Mouse (Mus musculus) hindbrain, embryonic 10.5 days (tissue): ENCODE results near the gene Hnf4a. TPM values are rescaled to one million over a fixed set of nuclear protein-coding genes. Genes with fewer than 3 reads are reported as not detected.
A peak's percentile ranks its signal among the peaks of the same experiment; 100 is the strongest.

ENCODE experiments used
- DNase-seq: peaks from one replicate; pipeline ENCODE4 v3.0.0-alpha.2; 2017; ENCODE audit warnings: low spot score
- H3K27ac ChIP-seq: fragments of 300-500 bp; sonication (generic); 2 replicates; pipeline ENCODE4 v1.5.1; 2016; ENCODE audit warnings: mild to moderate bottlenecking, moderate library complexity
- H3K27me3 ChIP-seq: fragments of 300-500 bp; sonication (generic); 2 replicates; pipeline ENCODE4 v1.6.1; 2016; ENCODE audit warnings: mild to moderate bottlenecking; ENCODE audit not compliant: poor library complexity, insufficient read depth, severe bottlenecking
- H3K36me3 ChIP-seq: fragments of 300-500 bp; sonication (generic); 2 replicates; pipeline ENCODE4 v1.6.1; 2016; ENCODE audit warnings: mild to moderate bottlenecking, moderate library complexity
- H3K4me1 ChIP-seq: fragments of 300-500 bp; sonication (generic); replicated peaks from 2 replicates; pipeline ENCODE4 v1.6.1; 2016; ENCODE audit warnings: mild to moderate bottlenecking
- H3K4me3 ChIP-seq: fragments of 300-500 bp; sonication (generic); 2 replicates; pipeline ENCODE4 v1.5.1; 2016; ENCODE audit warnings: mild to moderate bottlenecking, moderate library complexity
- H3K9me3 ChIP-seq: fragments of 300-500 bp; sonication (generic); 2 replicates; pipeline ENCODE4 v1.6.1; 2016; ENCODE audit warnings: mild to moderate bottlenecking, moderate library complexity
- WGBS: fragments of 180-500 bp; shearing (Covaris S2); methylation state at CpG from one replicate; pipeline ENCODE4 v1.1.7; 2016; 5-methylcytosine and 5-hydroxymethylcytosine counted together
- polyA plus RNA-seq: library from polyadenylated mRNA; unstranded; fragments of >200 nt; fragmentation: Nextera tagmentation; extraction: Ambion mirVana; gene quantifications from 2 replicates; pipeline ENCODE4 v1.2.1, GENCODE M21; 2016

Gene Hnf4a
- polyA plus RNA-seq, 1 experiment from 2014 or later: not detected

DNA sequence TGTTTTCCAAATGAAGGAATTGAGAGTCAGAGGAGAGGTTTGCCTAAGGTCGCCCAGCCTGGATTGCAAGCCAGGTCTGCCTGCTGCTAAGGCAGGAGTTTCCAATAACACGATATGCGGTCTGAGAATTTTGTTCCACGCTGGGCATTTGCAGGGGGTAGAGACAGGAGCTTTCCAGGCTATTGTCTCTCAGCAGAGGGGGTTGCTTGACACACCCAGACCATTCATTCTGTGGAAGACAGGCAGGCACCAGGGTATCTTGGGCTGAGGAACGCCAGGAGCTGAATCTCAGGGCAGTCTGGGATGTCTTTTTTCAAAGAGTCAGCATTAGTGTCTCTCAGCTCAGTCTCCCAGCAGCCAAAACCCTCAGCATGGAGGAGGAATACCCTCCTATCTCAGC is 13.6 kb upstream of the Hnf4a start:
- no peaks in the 10 kb centered on the region for H3K36me3 ChIP-seq
- DNase-seq: no peak
- H3K27me3 ChIP-seq: no peaks in the 10 kb centered on the region
- H3K27ac ChIP-seq: 0 out of 2 replicates have a peak overlapping the region, but pooled peaks have one; percentile 18
- H3K9me3 ChIP-seq: no peaks in the 10 kb centered on the region
- WGBS: 13% methylated on average over 5 of the region's 5 CpGs
- H3K4me1 ChIP-seq: peaks cover 31% of the 10 kb centered on the region
- no peak overlapping the region for H3K4me3 ChIP-seq

GRCm38 (mm10) chr2:163493976-163494375 is 12.6 kb upstream of the Hnf4a start:
- H3K36me3 ChIP-seq: no peaks in the 10 kb centered on the region
- WGBS: 65% methylated on average over 5 of the region's 5 CpGs
- H3K9me3 ChIP-seq: no peaks in the 10 kb centered on the region
- H3K4me1 ChIP-seq: peaks cover 31% of the 10 kb centered on the region
- DNase-seq: no peak
- H3K27me3 ChIP-seq: no peaks in the 10 kb centered on the region
- no peak overlapping the region for H3K27ac ChIP-seq
- no peak overlapping the region for H3K4me3 ChIP-seq

DNA sequence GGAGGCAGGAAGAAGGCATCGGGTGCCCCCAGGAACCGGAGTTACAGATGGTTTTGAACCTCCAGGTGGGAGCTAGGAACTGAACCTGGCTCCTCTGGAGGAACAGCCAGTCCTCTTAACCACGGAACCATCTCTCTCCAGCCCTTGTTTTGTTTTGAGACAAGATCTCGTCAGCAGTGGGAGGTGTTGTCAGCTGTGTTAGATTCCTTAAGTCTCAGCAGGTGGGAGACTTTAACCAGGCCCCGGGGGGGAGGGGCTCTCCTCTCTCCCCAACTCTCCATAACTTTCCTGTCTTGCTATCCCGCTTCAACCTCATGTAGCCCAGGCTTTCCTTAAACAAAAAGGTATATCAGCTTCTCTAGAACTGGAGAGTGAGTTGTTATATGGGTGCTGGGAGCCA is 12.2 kb upstream of the Hnf4a start:
- no peaks in the 10 kb centered on the region for H3K36me3 ChIP-seq
- no peak for DNase-seq

GRCm38 (mm10) chr2:163502219-163502618 is 4.4 kb upstream of the Hnf4a start:
- Histone ChIP-seq H3K9me3 (no peaks in the 10 kb centered on the region), H3K36me3 (no peaks in the 10 kb centered on the region), H3K27me3 (no peaks in the 10 kb centered on the region), H3K27ac (no peak overlapping the region), H3K4me1 (no peaks in the 10 kb centered on the region), H3K4me3 (no peak overlapping the region)
- DNase-seq: no peak
- 89% methylated on average over 2 of the region's 2 CpGs for WGBS

More for the DNA sequence above, 12.2 kb upstream of the Hnf4a start:
- WGBS: 40% methylated on average over 6 of the region's 6 CpGs
- no peaks in the 10 kb centered on the region for H3K27me3 ChIP-seq
- no peak overlapping the region for H3K4me3 ChIP-seq
- peaks cover 31% of the 10 kb centered on the region for H3K4me1 ChIP-seq
- no peaks in the 10 kb centered on the region for H3K9me3 ChIP-seq
- no peak overlapping the region for H3K27ac ChIP-seq

DNA sequence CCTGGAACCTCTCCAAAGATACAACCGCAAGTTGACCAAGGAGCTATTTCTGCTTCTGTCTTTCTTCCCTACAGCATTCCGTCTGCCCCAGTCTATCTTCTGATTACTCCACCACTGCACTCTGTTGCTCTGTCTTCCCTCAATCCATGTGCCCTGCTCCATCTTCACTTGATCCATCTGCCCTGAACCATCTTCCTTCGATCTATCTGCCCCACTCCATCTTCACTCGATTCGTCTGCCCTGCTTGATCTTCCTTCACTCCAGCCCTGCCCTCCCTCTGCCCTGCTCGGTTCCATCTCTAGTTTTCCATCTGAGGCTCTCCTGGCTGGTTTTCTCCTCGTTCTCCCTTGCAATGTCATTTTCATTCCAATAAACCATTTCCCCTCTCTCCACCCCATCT is 3.4 kb upstream of the Hnf4a start:
- 78% methylated on average over 7 of the region's 7 CpGs for WGBS

DNA sequence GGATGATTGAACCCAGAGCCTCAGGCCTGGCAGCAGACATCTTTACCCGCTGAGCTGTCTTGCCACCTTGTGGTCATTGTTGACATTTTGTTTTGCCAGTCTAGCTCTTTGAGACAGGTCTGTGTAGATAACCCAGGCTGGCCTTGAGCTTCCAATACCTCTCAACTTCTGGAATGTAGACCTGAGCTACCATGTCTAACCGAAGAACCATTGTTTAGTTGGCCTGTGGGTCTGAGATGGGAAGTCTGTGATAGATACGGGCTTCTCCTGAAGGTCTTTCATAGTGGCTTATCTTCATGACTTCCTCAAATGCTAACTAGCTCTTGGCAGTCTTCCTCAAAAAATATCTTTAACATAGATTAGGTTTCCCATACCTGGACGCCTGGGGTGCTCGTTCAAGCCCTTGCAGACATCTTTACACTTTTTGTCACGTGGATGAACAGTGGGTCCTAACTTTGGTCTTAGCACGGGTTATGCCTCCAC is 19.2 kb downstream of the Hnf4a start:
- 89% methylated on average over 7 of the region's 7 CpGs for WGBS
- DNase-seq: no peak
- H3K9me3 ChIP-seq: no peaks in the 10 kb centered on the region
- no peaks in the 10 kb centered on the region for H3K4me1 ChIP-seq
- no peaks in the 10 kb centered on the region for H3K27me3 ChIP-seq
- H3K36me3 ChIP-seq: no peaks in the 10 kb centered on the region
- no peak overlapping the region for H3K27ac ChIP-seq
- no peak overlapping the region for H3K4me3 ChIP-seq

More for the DNA sequence above, 3.4 kb upstream of the Hnf4a start:
- Histone ChIP-seq H3K36me3 (no peaks in the 10 kb centered on the region), H3K27me3 (no peaks in the 10 kb centered on the region), H3K4me1 (no peaks in the 10 kb centered on the region), H3K27ac (no peak overlapping the region), H3K9me3 (no peaks in the 10 kb centered on the region), H3K4me3 (no peak overlapping the region)
- no peak for DNase-seq

DNA sequence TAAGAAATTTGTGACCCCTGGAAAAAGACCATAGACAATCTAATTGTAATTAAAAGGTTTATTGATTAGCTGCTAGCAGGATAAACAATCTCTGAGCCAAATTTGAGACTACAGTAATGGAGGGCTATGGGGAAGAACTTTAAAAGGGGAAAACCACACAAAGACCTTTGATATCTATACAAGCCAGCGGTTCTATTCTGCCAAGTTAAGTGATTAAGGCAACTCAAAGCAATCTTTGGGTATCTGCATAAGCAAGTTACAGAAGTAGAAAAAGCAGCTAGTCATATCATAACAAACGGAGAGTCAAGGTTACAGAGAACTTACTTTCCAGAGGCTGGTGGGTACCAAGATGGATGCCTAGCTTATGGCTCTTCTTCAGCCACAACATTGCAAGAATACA is 20.9 kb downstream of the Hnf4a start:
- no peaks in the 10 kb centered on the region for H3K9me3 ChIP-seq
- WGBS: 80% methylated on average over 2 of the region's 2 CpGs

GRCm38 (mm10) chr2:163530418-163530817 is 23.8 kb downstream of the Hnf4a start:
- Histone ChIP-seq H3K9me3 (no peaks in the 10 kb centered on the region), H3K27ac (no peak overlapping the region), H3K4me1 (peaks cover 5% of the 10 kb centered on the region), H3K36me3 (no peaks in the 10 kb centered on the region), H3K27me3 (peaks cover 6% of the 10 kb centered on the region; the same call in 1 of the 2 replicates), H3K4me3 (no peak overlapping the region)
- no peak for DNase-seq
- WGBS: 72% methylated on average over 8 of the region's 8 CpGs

More for the DNA sequence above, 20.9 kb downstream of the Hnf4a start:
- DNase-seq: no peak
- Histone ChIP-seq H3K27me3 (0 out of 2 replicates have a peak, but pooled peaks cover 4% of the 10 kb centered on the region), H3K27ac (no peak overlapping the region), H3K36me3 (no peaks in the 10 kb centered on the region), H3K4me3 (no peak overlapping the region), H3K4me1 (no peaks in the 10 kb centered on the region)

- Histone ChIP-seq H3K36me3 (no peaks in the 10 kb centered on the region), H3K9me3 (no peaks in the 10 kb centered on the region), H3K4me3 (no peak overlapping the region), H3K27me3 (peaks cover 17% of the 10 kb centered on the region), H3K4me1 (peaks cover 11% of the 10 kb centered on the region), H3K27ac (no peak overlapping the region)
- WGBS: 19% methylated on average over 9 of the region's 9 CpGs
- peak; percentile 77 for DNase-seq
Measured at GRCm38 (mm10) chr2:163531917-163532316, 25.3 kb downstream of the Hnf4a start.

DNA sequence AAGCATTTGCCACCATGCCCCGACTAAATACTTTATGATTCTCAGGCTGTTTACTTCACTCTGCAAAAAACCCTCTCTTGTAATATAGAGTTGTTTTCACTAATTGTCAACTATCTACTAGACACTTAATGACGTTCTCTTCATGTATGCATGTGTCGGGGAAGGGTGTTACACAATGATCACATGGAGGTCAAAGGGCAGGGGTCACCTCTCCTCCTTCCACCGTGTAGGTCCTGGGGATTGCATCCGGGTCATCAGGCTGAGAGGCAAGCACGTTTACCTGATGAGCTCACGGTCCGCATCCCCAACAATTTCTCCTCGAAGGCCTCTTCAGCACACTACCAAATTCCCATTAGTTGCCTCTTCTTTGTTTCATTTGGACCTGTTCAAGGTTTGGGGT is 26.6 kb downstream of the Hnf4a start:
- Histone ChIP-seq H3K27ac (no peak overlapping the region), H3K36me3 (no peaks in the 10 kb centered on the region), H3K4me1 (peaks cover 11% of the 10 kb centered on the region), H3K27me3 (peaks cover 17% of the 10 kb centered on the region), H3K4me3 (no peak overlapping the region), H3K9me3 (no peaks in the 10 kb centered on the region)
- WGBS: 86% methylated on average over 9 of the region's 9 CpGs
- DNase-seq: no peak

DNA sequence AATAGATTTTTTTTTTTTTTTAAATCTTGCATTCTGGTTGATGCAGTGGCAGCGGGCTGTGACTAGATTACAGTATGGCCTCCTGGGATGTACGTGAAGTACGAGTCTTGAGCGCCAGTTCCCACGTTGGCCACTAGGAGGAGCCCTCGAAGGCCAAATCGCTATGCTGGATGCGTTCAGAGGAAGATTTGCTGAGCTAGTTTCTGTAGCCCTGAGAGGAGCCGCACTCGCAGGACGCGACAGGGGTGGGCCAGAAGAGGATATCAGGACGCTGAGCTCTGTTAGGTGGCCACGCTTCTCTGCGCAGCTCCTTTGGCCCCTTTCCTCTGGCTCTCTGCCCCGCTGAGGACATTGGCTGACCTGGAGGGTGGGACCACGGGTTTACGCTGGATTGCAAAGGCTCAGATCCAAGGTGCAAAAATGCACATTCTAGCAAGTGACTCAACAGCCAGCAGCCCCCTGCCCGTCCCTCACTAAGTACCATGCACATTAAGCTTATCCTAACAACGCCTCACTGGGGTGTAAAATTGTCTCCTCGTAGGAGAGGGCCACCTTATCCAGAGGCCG is 28.4 kb downstream of the Hnf4a start:
- 16% methylated on average over 22 of the region's 22 CpGs for WGBS
- Histone ChIP-seq H3K27me3 (peaks cover 17% of the 10 kb centered on the region), H3K9me3 (no peaks in the 10 kb centered on the region), H3K36me3 (no peaks in the 10 kb centered on the region), H3K4me3 (peak overlapping the region; percentile 40), H3K27ac (peak overlapping the region; percentile 35; the same call in 1 of the 2 replicates), H3K4me1 (peaks cover 11% of the 10 kb centered on the region)
- peak; percentile 88 for DNase-seq

DNA sequence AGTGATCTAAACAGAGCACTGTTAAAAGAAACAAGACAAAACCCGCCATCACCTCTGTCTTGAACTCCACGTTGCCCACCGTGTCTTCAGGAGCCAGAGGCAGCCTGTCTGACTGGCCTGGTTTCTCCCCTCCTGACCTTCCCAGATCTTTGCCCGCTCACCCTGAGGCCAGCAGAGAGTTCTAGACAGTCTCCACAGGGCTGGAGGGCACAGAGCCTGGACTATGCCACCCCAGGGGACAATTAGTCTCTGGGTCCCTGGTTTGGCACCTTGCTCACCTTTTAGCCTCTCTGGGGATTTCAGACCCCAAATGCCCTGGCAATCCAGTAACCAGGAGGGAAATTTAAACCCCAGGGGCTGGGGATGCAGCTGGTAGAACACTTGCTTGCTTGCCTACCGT is 30.8 kb downstream of the Hnf4a start:
- Histone ChIP-seq H3K36me3 (no peaks in the 10 kb centered on the region), H3K4me1 (peaks cover 11% of the 10 kb centered on the region), H3K27me3 (peaks cover 14% of the 10 kb centered on the region), H3K9me3 (no peaks in the 10 kb centered on the region), H3K27ac (no peak overlapping the region), H3K4me3 (no peak overlapping the region)
- WGBS: 80% methylated on average over 5 of the region's 5 CpGs
- DNase-seq: no peak

DNA sequence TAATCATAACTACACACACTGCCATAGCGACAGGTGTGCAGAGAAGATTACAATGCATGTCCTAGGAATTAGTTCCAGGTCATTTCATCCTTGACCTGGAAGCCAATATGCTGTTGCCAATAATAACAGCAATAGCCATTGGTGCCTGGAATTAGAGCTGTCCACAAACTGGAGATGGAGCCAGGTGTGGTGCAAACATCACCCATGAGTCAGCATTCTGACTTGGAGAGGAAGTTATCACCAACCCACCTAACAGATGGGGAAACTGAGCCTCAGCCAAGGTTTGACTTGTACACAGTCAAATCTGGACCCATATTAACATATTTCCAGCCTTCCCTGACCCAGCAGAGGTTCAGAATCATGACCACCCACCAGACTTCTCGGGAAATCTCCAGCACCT is 31.8 kb downstream of the Hnf4a start:
- H3K4me3 ChIP-seq: no peak overlapping the region
- peaks cover 14% of the 10 kb centered on the region for H3K27me3 ChIP-seq
- WGBS: 86% methylated on average over 2 of the region's 2 CpGs
- H3K27ac ChIP-seq: no peak overlapping the region
- peaks cover 11% of the 10 kb centered on the region for H3K4me1 ChIP-seq
- H3K36me3 ChIP-seq: no peaks in the 10 kb centered on the region
- H3K9me3 ChIP-seq: no peaks in the 10 kb centered on the region
- DNase-seq: no peak
